Mouse (Mus musculus): ENCODE data around the gene Plpp7.

DNA sequence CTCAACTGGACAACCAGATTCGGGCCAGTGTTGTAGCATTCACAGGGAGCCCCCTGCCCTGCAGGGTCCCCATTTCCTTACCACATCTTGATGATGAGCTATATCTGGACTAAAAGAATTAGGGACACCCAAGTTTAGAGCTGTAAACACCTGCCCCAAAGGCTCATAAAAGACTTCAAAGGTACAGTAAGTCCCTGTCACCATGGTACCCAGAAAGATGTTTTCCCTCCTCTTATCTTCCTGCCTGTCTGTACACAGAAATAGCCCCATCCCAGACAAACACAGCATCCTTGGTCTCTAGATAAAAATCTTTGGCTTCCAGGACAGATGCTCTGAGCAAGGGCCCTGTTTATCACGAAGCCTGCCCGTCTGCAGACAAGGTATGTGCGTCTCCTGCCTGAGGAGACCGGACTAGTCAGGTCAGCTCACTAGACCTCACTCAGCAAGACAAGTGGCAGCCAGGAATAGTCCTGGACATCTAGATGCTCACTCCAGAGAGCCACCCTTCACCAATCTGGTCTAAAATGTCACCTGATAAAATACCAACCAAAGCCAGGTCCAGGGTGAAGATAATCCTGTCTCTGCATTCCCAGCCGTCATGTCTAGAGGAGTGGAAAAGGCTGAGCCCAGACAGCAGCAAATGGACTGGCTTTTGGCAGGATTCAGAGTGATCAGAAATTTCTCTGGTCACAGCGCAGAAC is 31.7 kb upstream of the Plpp7 start:
- TF ChIP-seq POLR2A (IDR thresholded peaks at IDR 0.05; ENCODE audit: control insufficient read depth, extremely low read depth, insufficient read depth, low read length, poor library complexity) (no peak), CTCF (IDR thresholded peaks at IDR 0.05; ENCODE audit: borderline replicate concordance, control insufficient read depth, extremely low read depth, insufficient read depth, low read length, poor library complexity) (no peak)

Data from thymus, adult 2 months (tissue).